Mouse (Mus musculus) intestine, embryonic 16.5 days (tissue): ENCODE data around the gene Sipa1l3. TPM values are rescaled to one million over a fixed set of nuclear protein-coding genes. Genes with fewer than 3 reads are reported as not detected.
A peak's percentile ranks its signal among the peaks of the same experiment; 100 is the strongest.

Source experiments
- ATAC-seq: fragments of 200-750 bp; cut with Nextera tagmentation; 2 replicates; pipeline ENCODE4 v1.8.0; 2017; ENCODE audit warnings: moderate TSS enrichment, moderate library complexity
- H3K27ac ChIP-seq: fragments of 300-500 bp; sonication (generic); 2 replicates; pipeline ENCODE4 v1.5.1; 2014; ENCODE audit warnings: mild to moderate bottlenecking, low read length
- H3K27me3 ChIP-seq: fragments of 300-500 bp; sonication (generic); replicated peaks from 2 replicates; pipeline ENCODE4 v1.6.1; 2014; ENCODE audit warnings: low read length, control low read depth, mixed read lengths; ENCODE audit not compliant: control insufficient read depth, insufficient read depth
- H3K36me3 ChIP-seq: fragments of 300-500 bp; sonication (generic); 2 replicates; pipeline ENCODE4 v1.6.1; 2014; ENCODE audit warnings: low read length, control low read depth; ENCODE audit not compliant: control insufficient read depth, insufficient read depth
- H3K4me1 ChIP-seq: fragments of 300-500 bp; sonication (generic); 2 replicates; pipeline ENCODE4 v1.6.1; 2014; ENCODE audit warnings: low read length, control low read depth, mixed read lengths; ENCODE audit not compliant: control insufficient read depth, insufficient read depth
- H3K4me2 ChIP-seq: fragments of 300-500 bp; sonication (generic); 2 replicates; pipeline ENCODE4 v1.6.1; 2014; ENCODE audit warnings: low read depth, low read length, control low read depth
- H3K4me3 ChIP-seq: fragments of 300-500 bp; sonication (generic); 2 replicates; pipeline ENCODE4 v1.5.1; 2014; ENCODE audit warnings: mild to moderate bottlenecking, low read length
- H3K9ac ChIP-seq: fragments of 300-500 bp; sonication (generic); 2 replicates; pipeline ENCODE4 v1.6.1; 2014; ENCODE audit warnings: low read depth, low read length
- H3K9me3 ChIP-seq: fragments of 300-500 bp; sonication (generic); 2 replicates; pipeline ENCODE4 v1.6.1; 2016; ENCODE audit warnings: low read length, control low read depth; ENCODE audit not compliant: control insufficient read depth
- WGBS: fragments of 180-500 bp; shearing (Covaris S2); extraction: QIAGEN DNeasy Blood & Tissue Kit; methylation state at CpG from one replicate; pipeline ENCODE4 v1.1.7; 2014; 5-methylcytosine and 5-hydroxymethylcytosine counted together
- polyA plus RNA-seq: library from polyadenylated mRNA; unstranded; fragments of >200 nt; fragmentation: Nextera tagmentation; extraction: Ambion mirVana; gene quantifications from 2 replicates; pipeline ENCODE4 v1.2.1, GENCODE M21; 2015

Gene Sipa1l3
- polyA plus RNA-seq, 1 experiment from 2014 or later, result 24.1 TPM

GRCm38 (mm10) chr7:29446156-29446555 lies 72.3 kb downstream of the Sipa1l3 start:
- no peak overlapping the region for H3K4me2 ChIP-seq
- H3K36me3 ChIP-seq, result no peaks in the 10 kb centered on the region
- peaks cover 42% of the 10 kb centered on the region for H3K4me1 ChIP-seq
- H3K9me3 ChIP-seq, result no peaks in the 10 kb centered on the region
- no peaks in the 10 kb centered on the region for H3K27me3 ChIP-seq
- no peak overlapping the region for H3K4me3 ChIP-seq
- WGBS, result 82% methylated on average over 4 of the region's 4 CpGs
- no peak overlapping the region for H3K27ac ChIP-seq
- no peak overlapping the region for H3K9ac ChIP-seq
- ATAC-seq, result no peak

- ATAC-seq, result peak; percentile 32
These were observed 73.9 kb downstream of the Sipa1l3 start for GRCm38 (mm10) chr7:29444527-29444926.

GRCm38 (mm10) chr7:29444070-29444469 lies 74.4 kb downstream of the Sipa1l3 start:
- Histone ChIP-seq H3K27ac (peak overlapping the region; percentile 60), H3K36me3 (no peaks in the 10 kb centered on the region), H3K4me2 (no peak overlapping the region), H3K4me3 (no peak overlapping the region), H3K27me3 (no peaks in the 10 kb centered on the region), H3K4me1 (peaks cover 42% of the 10 kb centered on the region), H3K9me3 (no peaks in the 10 kb centered on the region), H3K9ac (no peak overlapping the region)
- 53% methylated on average over 2 of the region's 2 CpGs for WGBS
- ATAC-seq, result no peak

More at GRCm38 (mm10) chr7:29444527-29444926, 73.9 kb downstream of the Sipa1l3 start:
- H3K27me3 ChIP-seq, result no peaks in the 10 kb centered on the region
- H3K27ac ChIP-seq, result peak overlapping the region; percentile 60
- WGBS, result 44% methylated on average over 5 of the region's 5 CpGs
- H3K9me3 ChIP-seq, result no peaks in the 10 kb centered on the region
- H3K36me3 ChIP-seq, result no peaks in the 10 kb centered on the region
- H3K9ac ChIP-seq, result peak overlapping the region; percentile 40; the same call in 1 of the 2 replicates
- no peak overlapping the region for H3K4me3 ChIP-seq
- peaks cover 42% of the 10 kb centered on the region for H3K4me1 ChIP-seq
- no peak overlapping the region for H3K4me2 ChIP-seq

- Histone ChIP-seq H3K4me1 (peaks cover 46% of the 10 kb centered on the region), H3K27ac (no peak overlapping the region; the same call in 1 of the 2 replicates), H3K9me3 (no peaks in the 10 kb centered on the region), H3K27me3 (no peaks in the 10 kb centered on the region), H3K9ac (no peak overlapping the region), H3K36me3 (no peaks in the 10 kb centered on the region), H3K4me2 (no peak overlapping the region), H3K4me3 (no peak overlapping the region)
- ATAC-seq, result no peak
- 65% methylated on average over 9 of the region's 9 CpGs for WGBS
These were observed 76.6 kb downstream of the Sipa1l3 start for GRCm38 (mm10) chr7:29441793-29442192.

GRCm38 (mm10) chr7:29441151-29441550 lies 77.3 kb downstream of the Sipa1l3 start:
- H3K9ac ChIP-seq, result no peak overlapping the region
- peaks cover 45% of the 10 kb centered on the region for H3K4me1 ChIP-seq
- H3K27me3 ChIP-seq, result no peaks in the 10 kb centered on the region
- no peaks in the 10 kb centered on the region for H3K36me3 ChIP-seq
- no peaks in the 10 kb centered on the region for H3K9me3 ChIP-seq
- no peak for ATAC-seq
- no peak overlapping the region for H3K4me3 ChIP-seq
- H3K27ac ChIP-seq, result no peak overlapping the region
- no peak overlapping the region for H3K4me2 ChIP-seq
- 72% methylated on average over 9 of the region's 9 CpGs for WGBS

GRCm38 (mm10) chr7:29438655-29439282 lies 79.7 kb downstream of the Sipa1l3 start:
- Histone ChIP-seq H3K4me2 (no peak overlapping the region), H3K27me3 (no peaks in the 10 kb centered on the region), H3K4me3 (no peak overlapping the region), H3K27ac (peak overlapping the region; percentile 59), H3K9ac (0 out of 2 replicates have a peak overlapping the region, but pooled peaks have one; percentile 29), H3K4me1 (peaks cover 34% of the 10 kb centered on the region), H3K36me3 (no peaks in the 10 kb centered on the region), H3K9me3 (no peaks in the 10 kb centered on the region)
- WGBS, result 72% methylated on average over 16 of the region's 16 CpGs
- ATAC-seq, result no peak

- no peaks in the 10 kb centered on the region for H3K36me3 ChIP-seq
- no peaks in the 10 kb centered on the region for H3K27me3 ChIP-seq
- no peak overlapping the region for H3K4me3 ChIP-seq
- no peak for ATAC-seq
- H3K4me1 ChIP-seq, result peaks cover 32% of the 10 kb centered on the region
- no peak overlapping the region for H3K27ac ChIP-seq
- 85% methylated on average over 14 of the region's 14 CpGs for WGBS
- no peaks in the 10 kb centered on the region for H3K9me3 ChIP-seq
- H3K9ac ChIP-seq, result no peak overlapping the region
- no peak overlapping the region for H3K4me2 ChIP-seq
These were observed 80.2 kb downstream of the Sipa1l3 start for GRCm38 (mm10) chr7:29438204-29438603.

- ATAC-seq, result peak; percentile 30; the same call in 1 of the 2 replicates
- Histone ChIP-seq H3K27ac (peak overlapping the region; percentile 8), H3K27me3 (no peaks in the 10 kb centered on the region), H3K9me3 (no peaks in the 10 kb centered on the region), H3K4me3 (no peak overlapping the region), H3K4me1 (peaks cover 33% of the 10 kb centered on the region), H3K4me2 (no peak overlapping the region), H3K9ac (no peak overlapping the region), H3K36me3 (no peaks in the 10 kb centered on the region)
- 73% methylated on average over 10 of the region's 10 CpGs for WGBS
These were observed 81.4 kb downstream of the Sipa1l3 start for GRCm38 (mm10) chr7:29437072-29437471.

- H3K4me1 ChIP-seq, result peaks cover 27% of the 10 kb centered on the region
- no peaks in the 10 kb centered on the region for H3K27me3 ChIP-seq
- H3K27ac ChIP-seq, result no peak overlapping the region
- H3K9me3 ChIP-seq, result no peaks in the 10 kb centered on the region
- H3K4me2 ChIP-seq, result no peak overlapping the region
- H3K4me3 ChIP-seq, result no peak overlapping the region
- no peaks in the 10 kb centered on the region for H3K36me3 ChIP-seq
- no peak for ATAC-seq
- 81% methylated on average over 9 of the region's 9 CpGs for WGBS
- H3K9ac ChIP-seq, result no peak overlapping the region
These were observed 84.0 kb downstream of the Sipa1l3 start for GRCm38 (mm10) chr7:29434313-29435035.
